Mouse (Mus musculus) cortical plate, adult 2 months (tissue): Measurements from ENCODE around the gene Ccr9.

Experiments
- CTCF ChIP-seq: fragments of 200-500 bp; IDR thresholded peaks from 2 replicates; pipeline ENCODE4 v1.5.1; 2011; ENCODE audit warnings: mild to moderate bottlenecking, control low read depth, low read length; ENCODE audit not compliant: insufficient read depth; ENCODE audit errors: extremely low read depth
- POLR2A ChIP-seq: fragments of 200-500 bp; IDR thresholded peaks from 2 replicates; pipeline ENCODE4 v1.6.1; 2011; ENCODE audit warnings: mild to moderate bottlenecking, low read length, control low read depth; ENCODE audit not compliant: insufficient read depth; ENCODE audit errors: extremely low read depth

DNA sequence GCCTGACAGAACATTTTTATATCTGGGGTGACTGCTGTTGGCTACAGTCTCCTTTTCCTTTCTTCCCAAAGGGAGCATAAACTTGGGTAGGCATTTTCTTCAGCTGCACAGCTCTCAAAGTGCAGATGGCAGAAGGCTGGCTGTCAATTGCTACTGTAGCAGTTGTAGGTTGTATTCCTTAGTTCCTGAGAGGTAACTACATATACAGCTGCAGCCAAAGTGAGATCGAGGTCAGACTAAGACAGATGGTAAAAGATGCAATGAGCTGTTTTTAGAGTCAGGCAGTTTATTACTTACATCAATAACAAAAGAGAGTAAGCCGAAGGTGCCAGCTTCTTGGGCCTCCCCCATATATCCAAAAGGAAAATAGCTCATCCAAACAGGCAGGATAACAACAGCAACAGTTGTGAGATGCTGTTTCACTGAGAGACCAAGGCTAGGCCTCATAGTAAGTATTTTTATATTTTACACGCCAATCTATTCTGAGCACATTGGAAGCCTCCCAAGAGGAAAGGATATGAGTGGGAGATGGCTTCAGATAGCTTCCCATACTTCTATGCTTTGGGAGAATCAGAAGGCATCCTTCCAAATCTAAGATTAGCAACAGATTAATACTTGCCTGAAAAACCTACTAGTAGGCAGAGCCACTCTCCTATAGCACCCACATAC is 17.5 kb downstream of the Ccr9 start:
- TF ChIP-seq CTCF: no peak
- no peak for TF ChIP-seq POLR2A
